Mouse (Mus musculus) forebrain, embryonic 14.5 days (tissue): ENCODE data around the gene Aldh18a1. TPM values are rescaled to one million over a fixed set of nuclear protein-coding genes. Genes with fewer than 3 reads are reported as not detected.

Experiments used
- ATAC-seq: fragments of 200-750 bp; cut with Nextera tagmentation; 2 replicates; pipeline ENCODE4 v1.8.0; 2017; ENCODE audit warnings: mild to moderate bottlenecking, moderate library complexity
- DNase-seq: peaks from one replicate; pipeline ENCODE4 v3.0.0-alpha.2; 2015; ENCODE audit warnings: low spot score
- H3K27ac ChIP-seq: fragments of 300-500 bp; sonication (generic); 2 replicates; pipeline ENCODE4 v1.5.1; 2014; ENCODE audit warnings: low read depth, mild to moderate bottlenecking, control low read depth, low read length, moderate library complexity
- H3K27me3 ChIP-seq: fragments of 300-500 bp; sonication (generic); replicated peaks from 2 replicates; pipeline ENCODE4 v1.6.1; 2014; ENCODE audit warnings: low read length, control low read depth, mixed read lengths; ENCODE audit not compliant: control insufficient read depth, insufficient read depth
- H3K36me3 ChIP-seq: fragments of 300-500 bp; sonication (generic); 2 replicates; pipeline ENCODE4 v1.6.1; 2014; ENCODE audit warnings: low read length, control low read depth; ENCODE audit not compliant: control insufficient read depth, insufficient read depth
- H3K4me1 ChIP-seq: fragments of 300-500 bp; sonication (generic); 2 replicates; pipeline ENCODE4 v1.6.1; 2014; ENCODE audit warnings: antibody characterized with exemption, low read length, control low read depth; ENCODE audit not compliant: control insufficient read depth, insufficient read depth
- H3K4me2 ChIP-seq: fragments of 300-500 bp; sonication (generic); 2 replicates; pipeline ENCODE4 v1.6.1; 2014; ENCODE audit warnings: mild to moderate bottlenecking, control low read depth, low read length
- H3K4me3 ChIP-seq: fragments of 300-500 bp; sonication (generic); 2 replicates; pipeline ENCODE4 v1.5.1; 2014; ENCODE audit warnings: low read depth, low read length, control low read depth
- H3K9ac ChIP-seq: fragments of 300-500 bp; sonication (generic); 2 replicates; pipeline ENCODE4 v1.6.1; 2014; ENCODE audit warnings: mild to moderate bottlenecking, low read length, control low read depth, moderate library complexity
- H3K9me3 ChIP-seq: fragments of 300-500 bp; sonication (generic); replicated peaks from 2 replicates; pipeline ENCODE4 v1.6.1; 2016; ENCODE audit warnings: low read length, control low read depth, mixed read lengths; ENCODE audit not compliant: control insufficient read depth
- WGBS: fragments of 180-500 bp; shearing (Covaris S2); extraction: QIAGEN DNeasy Blood & Tissue Kit; methylation state at CpG from one replicate; pipeline ENCODE4 v1.1.7; 2014; 5-methylcytosine and 5-hydroxymethylcytosine counted together
- polyA plus RNA-seq: library from polyadenylated mRNA; unstranded; fragments of >200 nt; fragmentation: Nextera tagmentation; extraction: Ambion mirVana; gene quantifications from 2 replicates; pipeline ENCODE4 v1.2.1, GENCODE M21; 2014

Aldh18a1 gene
- polyA plus RNA-seq, 1 experiment from 2014 or later: 56.3 TPM

DNA sequence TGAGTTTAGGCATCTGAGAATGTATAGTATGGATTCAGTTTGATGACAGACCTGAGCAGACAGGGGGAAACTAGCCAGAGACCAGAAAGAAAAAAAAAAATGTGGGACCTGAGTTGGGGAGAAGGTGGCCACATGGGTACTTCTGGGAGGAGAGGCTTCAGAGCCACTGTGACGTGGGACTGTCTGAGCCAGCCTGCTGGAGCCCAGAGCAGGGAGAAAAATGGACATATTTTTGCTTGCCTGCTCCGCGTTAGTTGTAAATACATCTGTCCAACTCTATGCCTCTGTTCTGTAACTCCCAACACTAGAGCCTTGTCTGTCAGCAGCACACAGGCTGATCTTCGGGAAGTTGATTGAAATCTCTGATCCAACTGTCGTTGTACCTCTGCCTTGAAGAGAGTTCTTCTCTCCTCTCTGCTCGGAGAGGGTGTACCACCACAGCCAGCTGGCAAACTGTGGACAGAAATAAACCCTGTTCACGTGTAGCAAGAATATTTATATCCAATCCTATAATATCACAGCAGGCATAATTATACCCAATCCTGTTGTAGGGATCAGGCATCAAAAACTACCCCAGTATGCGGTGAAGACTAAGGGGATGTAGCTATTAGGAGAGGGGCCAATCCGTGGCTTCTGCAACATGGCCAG lies 61.8 kb downstream of the Aldh18a1 start:
- Histone ChIP-seq H3K4me3 (no peak overlapping the region), H3K9me3 (no peaks in the 10 kb centered on the region), H3K36me3 (no peaks in the 10 kb centered on the region), H3K27me3 (no peaks in the 10 kb centered on the region), H3K27ac (no peak overlapping the region), H3K4me2 (no peak overlapping the region), H3K4me1 (no peaks in the 10 kb centered on the region), H3K9ac (no peak overlapping the region)
- ATAC-seq: no peak
- DNase-seq: no peak
- 82% methylated on average over 9 of the region's 9 CpGs for WGBS

DNA sequence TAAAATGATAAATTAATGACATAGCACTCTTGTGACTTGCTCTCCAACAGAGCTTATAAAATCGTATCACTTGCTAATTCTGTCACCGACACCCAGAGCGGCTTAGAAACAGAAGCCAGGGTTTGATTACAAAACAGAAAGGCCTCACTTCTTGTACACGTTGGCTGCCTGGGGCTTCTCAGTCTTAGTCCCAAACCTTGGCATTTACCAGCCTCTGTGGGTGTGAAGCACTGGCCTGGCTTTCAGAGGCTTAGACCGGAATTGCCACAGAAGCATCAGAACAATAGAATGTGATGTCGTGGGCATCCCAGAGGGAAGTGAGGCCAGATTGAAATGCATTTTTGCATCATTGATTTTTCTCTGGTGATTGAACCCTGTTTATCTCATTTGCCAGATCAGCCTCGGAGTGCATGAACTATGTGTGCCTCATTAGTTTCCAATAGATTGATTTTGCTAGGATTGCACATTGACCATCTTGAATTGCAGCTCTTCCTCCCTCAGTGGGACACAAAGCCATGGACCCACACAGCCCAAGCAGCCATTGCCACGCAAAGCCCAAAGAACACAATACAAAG lies 64.7 kb downstream of the Aldh18a1 start:
- H3K9me3 ChIP-seq: no peaks in the 10 kb centered on the region
- H3K9ac ChIP-seq: no peak overlapping the region
- DNase-seq: no peak
- no peaks in the 10 kb centered on the region for H3K4me1 ChIP-seq
- H3K27me3 ChIP-seq: no peaks in the 10 kb centered on the region
- no peaks in the 10 kb centered on the region for H3K36me3 ChIP-seq
- ATAC-seq: no peak
- no peak overlapping the region for H3K27ac ChIP-seq
- no peak overlapping the region for H3K4me3 ChIP-seq
- 62% methylated on average over 8 of the region's 8 CpGs for WGBS
- H3K4me2 ChIP-seq: no peak overlapping the region

DNA sequence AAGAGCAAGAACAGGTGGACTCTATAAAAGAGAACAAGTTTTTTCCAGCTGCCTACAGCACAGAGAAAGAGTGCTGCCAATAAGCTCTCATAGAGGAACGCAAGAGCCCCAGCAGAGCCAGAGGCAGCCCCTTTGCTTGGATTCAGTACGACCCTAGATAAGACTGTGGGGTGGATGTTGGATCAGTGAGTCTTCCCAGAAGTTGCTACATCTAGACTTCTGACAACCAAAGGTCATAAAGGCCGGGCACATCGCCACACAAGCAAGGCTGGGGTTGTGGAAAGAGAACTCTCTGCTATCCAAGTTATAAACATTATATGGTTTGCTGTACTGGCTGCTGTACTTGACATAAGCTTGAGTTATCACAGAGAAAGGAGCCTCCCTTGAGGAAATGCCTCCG lies 67.9 kb downstream of the Aldh18a1 start:
- ATAC-seq (no peak), DNase-seq (no peak)
- no peaks in the 10 kb centered on the region for H3K27me3 ChIP-seq
- no peak overlapping the region for H3K4me3 ChIP-seq
- H3K9ac ChIP-seq: no peak overlapping the region
- H3K9me3 ChIP-seq: no peaks in the 10 kb centered on the region
- 90% methylated on average over 5 of the region's 5 CpGs for WGBS
- H3K4me2 ChIP-seq: no peak overlapping the region
- no peaks in the 10 kb centered on the region for H3K4me1 ChIP-seq
- no peak overlapping the region for H3K27ac ChIP-seq
- no peaks in the 10 kb centered on the region for H3K36me3 ChIP-seq

DNA sequence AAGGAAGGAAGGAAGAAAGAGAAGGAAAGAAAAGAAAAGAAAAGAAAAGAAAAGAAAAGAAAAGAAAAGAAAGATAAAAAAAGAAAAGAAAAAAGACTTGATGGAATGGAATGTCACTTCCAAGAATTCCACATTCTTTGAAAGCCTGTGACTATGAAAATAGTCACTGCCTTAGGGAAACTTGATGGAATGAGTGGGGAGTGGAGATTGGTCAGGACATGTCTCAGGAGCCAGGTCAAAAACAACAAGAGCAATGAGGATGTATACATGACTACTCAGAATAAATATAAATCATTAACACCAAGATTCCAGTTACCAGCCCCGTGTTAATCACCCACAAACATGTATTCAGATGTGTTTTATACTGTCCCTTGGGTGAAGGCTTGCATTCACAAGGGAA lies 69.6 kb downstream of the Aldh18a1 start:
- ATAC-seq: no peak
- no peaks in the 10 kb centered on the region for H3K36me3 ChIP-seq
- DNase-seq: no peak
- no peak overlapping the region for H3K27ac ChIP-seq
- H3K4me2 ChIP-seq: no peak overlapping the region
- no peak overlapping the region for H3K4me3 ChIP-seq
- WGBS: 63% methylated on average over 1 of the region's 1 CpGs
- H3K4me1 ChIP-seq: no peaks in the 10 kb centered on the region
- H3K9me3 ChIP-seq: no peaks in the 10 kb centered on the region
- H3K27me3 ChIP-seq: no peaks in the 10 kb centered on the region
- H3K9ac ChIP-seq: no peak overlapping the region

DNA sequence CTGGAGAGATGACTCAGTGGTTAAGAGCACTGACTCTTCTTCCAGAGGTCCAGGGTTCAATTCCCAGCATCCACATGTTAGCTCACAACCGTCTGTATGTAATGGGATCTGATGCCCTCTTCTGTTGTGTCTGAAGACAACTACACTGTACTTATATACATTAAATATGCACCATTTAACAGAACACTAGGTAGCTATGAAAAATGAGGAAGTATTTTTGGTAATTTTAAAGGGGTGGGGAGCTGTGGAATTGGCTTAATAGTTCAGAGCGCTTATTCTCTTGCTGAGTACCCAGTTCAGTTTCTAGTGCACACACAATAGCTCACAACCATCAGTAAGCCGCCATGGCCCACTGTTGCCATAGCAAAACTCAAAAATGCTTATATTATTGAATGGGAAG lies 72.7 kb downstream of the Aldh18a1 start:
- H3K4me1 ChIP-seq: peaks cover 8% of the 10 kb centered on the region
- no peak overlapping the region for H3K4me2 ChIP-seq
- H3K27me3 ChIP-seq: no peaks in the 10 kb centered on the region
- H3K27ac ChIP-seq: no peak overlapping the region
- no peak for ATAC-seq
- H3K4me3 ChIP-seq: no peak overlapping the region
- no peak overlapping the region for H3K9ac ChIP-seq
- H3K36me3 ChIP-seq: no peaks in the 10 kb centered on the region
- DNase-seq: no peak
- WGBS: 97% methylated on average over 3 of the region's 3 CpGs
- no peaks in the 10 kb centered on the region for H3K9me3 ChIP-seq

DNA sequence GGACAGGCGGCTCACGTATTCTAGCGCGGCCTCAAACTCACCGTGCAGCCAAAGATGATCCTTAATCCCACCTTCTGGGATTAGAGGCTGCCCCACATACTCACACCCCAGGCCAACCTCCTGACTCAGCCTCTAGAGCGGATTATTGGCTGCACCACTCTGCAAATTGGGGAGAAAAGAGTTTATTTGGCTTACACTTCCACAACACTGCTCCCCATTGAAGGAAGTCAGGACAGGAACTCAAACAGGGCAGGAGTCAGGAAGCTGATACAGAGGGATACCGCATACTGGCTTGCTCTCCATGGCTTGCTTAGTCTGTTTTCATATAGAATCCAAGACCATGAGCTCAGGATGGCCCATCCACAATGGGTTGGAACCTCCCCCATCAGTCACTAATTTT lies 73.9 kb downstream of the Aldh18a1 start:
- no peak overlapping the region for H3K27ac ChIP-seq

DNA sequence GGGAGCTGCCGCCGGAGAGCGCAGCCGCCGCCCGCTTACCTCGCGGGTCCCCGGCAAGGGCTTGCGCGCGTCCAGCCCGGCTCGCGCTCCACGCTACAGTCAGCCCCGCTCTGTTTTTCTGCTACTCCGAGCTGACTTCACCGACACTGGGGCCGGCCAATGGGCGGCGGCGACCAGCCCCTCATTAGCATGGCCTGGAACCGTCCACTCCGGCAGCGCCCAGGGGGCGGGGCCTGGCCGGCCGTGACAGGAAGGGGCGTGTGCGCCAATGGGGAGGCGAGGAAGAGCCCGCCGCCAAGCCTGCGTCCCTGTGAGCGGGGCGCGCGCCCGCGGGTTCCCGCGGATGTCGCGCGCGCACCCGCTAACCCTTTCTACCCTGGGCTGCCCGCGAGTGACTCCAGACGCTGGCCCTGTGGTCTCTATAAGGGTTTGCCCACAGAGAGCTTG lies 74.6 kb downstream of the Aldh18a1 start, which contains the start of gene Sorbs1:
TSS of gene Sorbs1 (minus strand) at position 148 of the 447 bp plus-strand sequence.
- Histone ChIP-seq H3K4me3 (peak within 1 kb of the TSS; percentile 80), H3K36me3 (no peaks in the 10 kb centered on the region), H3K9ac (peak within 1 kb of the TSS; percentile 82), H3K4me1 (peaks cover 12% of the 10 kb centered on the region), H3K4me2 (peak within 1 kb of the TSS; percentile 71), H3K27me3 (no peaks in the 10 kb centered on the region), H3K9me3 (no peaks in the 10 kb centered on the region), H3K27ac (peak within 1 kb of the TSS; percentile 88)
- ATAC-seq: peak; percentile 97
- peak; percentile 97 for DNase-seq
- under 1% methylated on average over 51 of the region's 51 CpGs for WGBS

More for the DNA sequence above, 73.9 kb downstream of the Aldh18a1 start:
- H3K9ac ChIP-seq: no peak overlapping the region
- no peak for DNase-seq
- 78% methylated on average over 7 of the region's 7 CpGs for WGBS
- no peaks in the 10 kb centered on the region for H3K27me3 ChIP-seq
- peaks cover 12% of the 10 kb centered on the region for H3K4me1 ChIP-seq
- no peak overlapping the region for H3K4me2 ChIP-seq
- no peak for ATAC-seq
- no peak overlapping the region for H3K4me3 ChIP-seq
- no peaks in the 10 kb centered on the region for H3K9me3 ChIP-seq
- H3K36me3 ChIP-seq: no peaks in the 10 kb centered on the region

DNA sequence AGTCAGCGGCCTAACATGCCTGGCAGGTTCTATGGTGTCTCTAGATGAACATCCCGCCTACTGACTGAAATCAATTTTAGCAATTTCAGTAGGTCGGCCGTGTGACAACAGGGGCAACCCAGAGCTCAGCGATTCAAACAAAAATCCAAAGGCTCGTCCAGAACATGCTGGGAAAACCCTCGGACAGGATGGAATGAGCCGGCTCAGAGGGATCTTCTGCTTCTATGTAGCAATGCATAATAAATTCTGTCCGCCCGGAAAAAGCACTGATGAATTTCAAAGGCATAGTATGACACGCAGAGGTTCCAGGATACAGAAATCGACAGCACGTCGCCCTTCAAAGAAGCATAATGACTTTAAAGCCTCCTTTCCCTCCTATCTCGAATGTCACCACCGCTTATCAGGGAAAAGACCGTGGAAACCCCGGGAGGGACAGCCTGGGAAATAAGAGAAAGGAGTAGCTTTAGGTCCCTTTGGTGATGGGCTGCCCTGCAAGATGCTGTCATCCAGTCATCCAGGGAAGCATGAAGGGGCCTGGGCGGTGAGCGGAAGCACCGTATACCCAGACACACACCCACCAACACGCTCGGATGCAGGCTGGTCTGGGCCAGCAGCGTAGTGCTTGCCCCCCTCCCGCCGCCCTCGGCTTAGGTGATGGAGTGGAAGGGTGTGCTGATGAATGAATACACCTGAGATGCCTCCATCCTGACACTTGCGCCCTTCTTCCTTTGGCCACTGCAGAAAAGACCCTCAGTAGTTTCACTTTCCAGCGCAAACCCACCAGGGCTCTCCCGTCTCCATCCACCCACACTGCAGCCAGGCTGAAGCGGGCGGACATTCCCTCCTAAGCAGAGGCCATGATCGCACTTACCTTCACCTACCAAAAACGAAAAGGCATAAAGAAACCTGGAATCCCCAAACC lies 75.5 kb downstream of the Aldh18a1 start:
- no peaks in the 10 kb centered on the region for H3K27me3 ChIP-seq
- H3K4me3 ChIP-seq: peak overlapping the region; percentile 80
- peak; percentile 50 for ATAC-seq
- under 1% methylated on average over 34 of the region's 34 CpGs for WGBS
- peak overlapping the region; percentile 71 for H3K4me2 ChIP-seq
- peak; percentile 56 for DNase-seq
- H3K36me3 ChIP-seq: no peaks in the 10 kb centered on the region
- H3K9me3 ChIP-seq: no peaks in the 10 kb centered on the region
- H3K4me1 ChIP-seq: peaks cover 12% of the 10 kb centered on the region
- peak overlapping the region; percentile 82 for H3K9ac ChIP-seq
- peak overlapping the region; percentile 88 for H3K27ac ChIP-seq
